Comparison of ENCODE assay signal across 24 mouse cellular contexts in genomic region chr12:33125594-33126227, GRCm38 (mm10). TPM values are rescaled to one million over a fixed set of nuclear protein-coding genes. Genes with fewer than 3 reads are reported as not detected.
DNase-seq lines count a peak whose midpoint lies in the region; ATAC-seq and TF ChIP-seq lines count a peak whose summit lies in the region.
"Had no signal": no experiment of that assay in that cellular context is flagged by ENCODE, and none has a peak within 500 bp of the region (broad histone marks: within the 10 kb centered on the region; RNA-seq: fewer than 3 reads in every experiment).

No protein-coding gene starts in this region.

- H3K27me3 ChIP-seq in liver, embryonic 13.5 days = peaks cover 9% of the 10 kb centered on the region
- H3K27me3 ChIP-seq: heart, embryonic 13.5 days; hindbrain, embryonic 12.5 days; kidney, embryonic 15.5 days; lung, embryonic 15.5 days; neural tube, embryonic 12.5 days had no signal

- H3K27ac ChIP-seq in bone marrow macrophage, adult 2 months (ENCODE audit: insufficient read depth, low read depth, low read length) = peak overlapping the region; percentile 55
- H3K27ac ChIP-seq in liver, embryonic 13.5 days = no peak overlapping the region
- H3K27ac ChIP-seq: heart, adult 2 months; heart, embryonic 13.5 days; hindbrain, embryonic 12.5 days; kidney, embryonic 15.5 days; liver, embryonic 14.5 days; lung, embryonic 15.5 days; neural tube, embryonic 12.5 days had no signal

- no peak for TF ChIP-seq POLR2A in bone marrow macrophage, adult 2 months (IDR thresholded peaks at IDR 0.05; ENCODE audit: borderline replicate concordance, low read depth, low read length)

- TF ChIP-seq CTCF in bone marrow macrophage, adult 2 months (IDR thresholded peaks at IDR 0.05; ENCODE audit: low read depth, low read length) = no peak

- H3K36me3 ChIP-seq in liver, embryonic 13.5 days = no peaks in the 10 kb centered on the region
- H3K36me3 ChIP-seq: heart, embryonic 13.5 days; hindbrain, embryonic 12.5 days; kidney, embryonic 15.5 days; lung, embryonic 15.5 days; neural tube, embryonic 12.5 days had no signal

- H3K4me1 ChIP-seq in bone marrow macrophage, adult 2 months (ENCODE audit: control insufficient read depth, insufficient read depth, low read length) = peaks cover 21% of the 10 kb centered on the region
- H3K4me1 ChIP-seq in liver, embryonic 13.5 days (replicated peaks) = peaks cover 19% of the 10 kb centered on the region
- H3K4me1 ChIP-seq: kidney, embryonic 15.5 days had no signal

- H3K4me2 ChIP-seq in liver, embryonic 13.5 days = no peak overlapping the region
- H3K4me2 ChIP-seq: heart, embryonic 13.5 days; hindbrain, embryonic 12.5 days; kidney, embryonic 15.5 days; lung, embryonic 15.5 days; neural tube, embryonic 12.5 days had no signal

- H3K4me3 ChIP-seq in bone marrow macrophage, adult 2 months (ENCODE audit: insufficient read depth, low read length) = no peak overlapping the region
- no peak overlapping the region for H3K4me3 ChIP-seq in liver, embryonic 13.5 days (replicated peaks)
- H3K4me3 ChIP-seq: heart, adult 2 months; heart, embryonic 13.5 days; hindbrain, embryonic 12.5 days; kidney, embryonic 15.5 days; lung, embryonic 15.5 days; neural tube, embryonic 12.5 days had no signal

- no peaks in the 10 kb centered on the region for H3K9me3 ChIP-seq in liver, embryonic 13.5 days (replicated peaks)
- H3K9me3 ChIP-seq: heart, embryonic 13.5 days; hindbrain, embryonic 12.5 days; kidney, embryonic 15.5 days; lung, embryonic 15.5 days; neural tube, embryonic 12.5 days had no signal

- DNase-seq in lung, postnatal 36 days = peak; percentile 34
- DNase-seq in lung, postnatal 4 days = no peak
- DNase-seq in liver, embryonic 13.5 days = peak; percentile 9
- DNase-seq in telencephalon, adult 2 months (ENCODE audit: low read depth, low spot score) = peak; percentile 19
- no peak for DNase-seq in left cerebral cortex, postnatal 10 days (ENCODE audit: extremely low spot score in 1 of 2, low spot score in 2 of 2)
- DNase-seq in thymus, postnatal 0 days (ENCODE audit: low spot score) = no peak
- DNase-seq: cerebellum, adult 18-20 months; cerebellum, postnatal 14 days; embryo, embryonic 11 days; gastrocnemius, postnatal 14 days; heart, adult 2 months; kidney, adult 11 months; kidney, postnatal 36 days; midbrain, embryonic 14.5 days had no signal

- peak overlapping the region; percentile 12; the same call in 1 of the 2 replicates for H3K9ac ChIP-seq in liver, embryonic 13.5 days
- H3K9ac ChIP-seq: heart, embryonic 13.5 days; hindbrain, embryonic 12.5 days; kidney, embryonic 15.5 days; liver, embryonic 14.5 days; lung, embryonic 15.5 days; neural tube, embryonic 12.5 days had no signal

- no peak for ATAC-seq in liver, embryonic 13.5 days (ENCODE audit: low read depth)
- ATAC-seq: forebrain, embryonic 16.5 days had no signal

- intact Hi-C loops in left cerebral cortex, postnatal 10 days (cut with DNase I) = no loop called here

- WGBS in liver, embryonic 13.5 days (ENCODE audit: insufficient replicate concordance) = 13% methylated on average over 9 of the region's 9 CpGs

RNA-seq across cellular contexts. Expression of gene Atxn7l1, which starts 21.8 kb away (rescaled TPM):
- polyA plus RNA-seq in bone marrow macrophage, adult 2 months (2012; ENCODE audit: insufficient read depth, insufficient read length, missing spikeins) = 85.0 and 90.6 TPM in 2 replicates
- 9.0 and 15.2 TPM in 2 replicates for polyA plus RNA-seq in liver, embryonic 13.5 days (2015; fragmentation: Nextera tagmentation; extraction: Ambion mirVana)
- 10 to 100 TPM; 59.1 to 64.7 TPM for total RNA-seq in left cerebral cortex, postnatal 10 days (2021)
- 27.3 and 34.3 TPM in 2 replicates for polyA plus RNA-seq in thymus, postnatal 0 days (2015; fragmentation: Nextera tagmentation; extraction: Ambion mirVana)

RNA-seq across cellular contexts. Expression of gene Cdhr3, which starts 33.0 kb away (rescaled TPM):
- polyA plus RNA-seq in bone marrow macrophage, adult 2 months (2012; ENCODE audit: insufficient read depth, insufficient read length, missing spikeins) = 0.19 and 0.27 TPM in 2 replicates
- polyA plus RNA-seq in liver, embryonic 13.5 days (2015; fragmentation: Nextera tagmentation; extraction: Ambion mirVana) = not detected in 2 replicates
- total RNA-seq in left cerebral cortex, postnatal 10 days (2021) = 1 to 10 TPM in 1 of 2 experiments, under 1 TPM in 1; 0.63 to 1.4 TPM
- 0.22 and 0.23 TPM in 2 replicates for polyA plus RNA-seq in thymus, postnatal 0 days (2015; fragmentation: Nextera tagmentation; extraction: Ambion mirVana)
- polyA plus RNA-seq: limb, embryonic 11.5 days; liver, embryonic 14.5 days; urinary bladder, adult 2 months had no signal

Comparison
In these comparisons a context has a peak if more than half of its experiments do, and no peak if none do; other contexts are left out.
1. DNase-seq: peak in lung, postnatal 36 days (single experiment), liver, embryonic 13.5 days (single experiment) and telencephalon, adult 2 months (single experiment); none in lung, postnatal 4 days (0 of 2), left cerebral cortex, postnatal 10 days (0 of 2) and thymus, postnatal 0 days (single experiment).